Mouse (Mus musculus): ENCODE data around the gene Sf3a2. TPM values are rescaled to one million over a fixed set of nuclear protein-coding genes. Genes with fewer than 3 reads are reported as not detected.
"Not testable (repeated sequence)": the region's sequence is repeated elsewhere in the genome, so short reads cannot be mapped to it uniquely, and the experiment has no call there.

Sf3a2 gene
- polyA plus RNA-seq, 1 experiment from 2014 or later, result 92.6 TPM

- 60% methylated on average over 2 of the region's 2 CpGs for WGBS
- Histone ChIP-seq H3K4me2 (ENCODE audit: low read depth, low read length) (no peak overlapping the region), H3K27ac (replicated peaks; ENCODE audit: low read depth, low read length) (no peak overlapping the region), H3K9me3 (replicated peaks; ENCODE audit: control insufficient read depth, low read length) (no peaks in the 10 kb centered on the region), H3K36me3 (replicated peaks; ENCODE audit: control insufficient read depth, insufficient read depth, low read depth, low read length) (no peaks in the 10 kb centered on the region), H3K4me1 (ENCODE audit: control insufficient read depth, insufficient read depth, low read length) (no peaks in the 10 kb centered on the region), H3K27me3 (ENCODE audit: control insufficient read depth, insufficient read depth, low read length) (no peaks in the 10 kb centered on the region), H3K9ac (replicated peaks; ENCODE audit: low read length) (no peak overlapping the region), H3K4me3 (ENCODE audit: low read depth, low read length) (no peak overlapping the region)
- DNase-seq (ENCODE audit: low spot score) (no peak), ATAC-seq (replicated peaks; ENCODE audit: insufficient number of reproducible peaks, low FRiP score, low TSS enrichment, low read depth) (no peak)
Measured at GRCm38 (mm10) chr10:80817164-80817563, 19.2 kb downstream of the Sf3a2 start.

GRCm38 (mm10) chr10:80817955-80818354 is 20.0 kb downstream of the Sf3a2 start:
- H3K9ac ChIP-seq (replicated peaks; ENCODE audit: low read length); H3K9me3 ChIP-seq (replicated peaks; ENCODE audit: control insufficient read depth, low read length); H3K36me3 ChIP-seq (replicated peaks; ENCODE audit: control insufficient read depth, insufficient read depth, low read depth, low read length); ATAC-seq (replicated peaks; ENCODE audit: insufficient number of reproducible peaks, low FRiP score, low TSS enrichment, low read depth); H3K4me1 ChIP-seq (ENCODE audit: control insufficient read depth, insufficient read depth, low read length); H3K27me3 ChIP-seq (ENCODE audit: control insufficient read depth, insufficient read depth, low read length); H3K27ac ChIP-seq (replicated peaks; ENCODE audit: low read depth, low read length); H3K4me2 ChIP-seq (ENCODE audit: low read depth, low read length); H3K4me3 ChIP-seq (ENCODE audit: low read depth, low read length): not testable (repeated sequence)
- DNase-seq (ENCODE audit: low spot score), result peak; percentile 30
- WGBS, result 80% methylated on average over 7 of the region's 7 CpGs

GRCm38 (mm10) chr10:80818599-80819281 is 20.7 kb downstream of the Sf3a2 start:
- Histone ChIP-seq H3K4me3 (ENCODE audit: low read depth, low read length) (no peak overlapping the region), H3K36me3 (replicated peaks; ENCODE audit: control insufficient read depth, insufficient read depth, low read depth, low read length) (no peaks in the 10 kb centered on the region), H3K27me3 (ENCODE audit: control insufficient read depth, insufficient read depth, low read length) (no peaks in the 10 kb centered on the region), H3K9me3 (replicated peaks; ENCODE audit: control insufficient read depth, low read length) (no peaks in the 10 kb centered on the region), H3K27ac (replicated peaks; ENCODE audit: low read depth, low read length) (no peak overlapping the region), H3K4me1 (ENCODE audit: control insufficient read depth, insufficient read depth, low read length) (no peaks in the 10 kb centered on the region), H3K4me2 (ENCODE audit: low read depth, low read length) (no peak overlapping the region), H3K9ac (replicated peaks; ENCODE audit: low read length) (no peak overlapping the region)
- ATAC-seq (replicated peaks; ENCODE audit: insufficient number of reproducible peaks, low FRiP score, low TSS enrichment, low read depth) (no peak), DNase-seq (ENCODE audit: low spot score) (no peak)
- 55% methylated on average over 6 of the region's 6 CpGs for WGBS

GRCm38 (mm10) chr10:80819406-80819805 is 21.4 kb downstream of the Sf3a2 start:
- H3K36me3 ChIP-seq (replicated peaks; ENCODE audit: control insufficient read depth, insufficient read depth, low read depth, low read length), result no peaks in the 10 kb centered on the region
- no peak overlapping the region for H3K27ac ChIP-seq (replicated peaks; ENCODE audit: low read depth, low read length)
- DNase-seq (ENCODE audit: low spot score), result no peak
- no peak overlapping the region for H3K9ac ChIP-seq (replicated peaks; ENCODE audit: low read length)
- H3K4me1 ChIP-seq (ENCODE audit: control insufficient read depth, insufficient read depth, low read length), result no peaks in the 10 kb centered on the region
- no peaks in the 10 kb centered on the region for H3K9me3 ChIP-seq (replicated peaks; ENCODE audit: control insufficient read depth, low read length)
- H3K27me3 ChIP-seq (ENCODE audit: control insufficient read depth, insufficient read depth, low read length), result no peaks in the 10 kb centered on the region
- H3K4me3 ChIP-seq (ENCODE audit: low read depth, low read length), result no peak overlapping the region
- no peak for ATAC-seq (replicated peaks; ENCODE audit: insufficient number of reproducible peaks, low FRiP score, low TSS enrichment, low read depth)
- H3K4me2 ChIP-seq (ENCODE audit: low read depth, low read length), result no peak overlapping the region
- 53% methylated on average over 3 of the region's 3 CpGs for WGBS

GRCm38 (mm10) chr10:80821991-80822390 is 24.0 kb downstream of the Sf3a2 start:
- Histone ChIP-seq H3K4me1 (ENCODE audit: control insufficient read depth, insufficient read depth, low read length) (no peaks in the 10 kb centered on the region), H3K4me2 (ENCODE audit: low read depth, low read length) (no peak overlapping the region), H3K36me3 (replicated peaks; ENCODE audit: control insufficient read depth, insufficient read depth, low read depth, low read length) (no peaks in the 10 kb centered on the region), H3K4me3 (ENCODE audit: low read depth, low read length) (no peak overlapping the region), H3K9ac (replicated peaks; ENCODE audit: low read length) (no peak overlapping the region), H3K27me3 (ENCODE audit: control insufficient read depth, insufficient read depth, low read length) (no peaks in the 10 kb centered on the region), H3K27ac (replicated peaks; ENCODE audit: low read depth, low read length) (no peak overlapping the region), H3K9me3 (replicated peaks; ENCODE audit: control insufficient read depth, low read length) (no peaks in the 10 kb centered on the region)
- DNase-seq (ENCODE audit: low spot score) (peak; percentile 50), ATAC-seq (replicated peaks; ENCODE audit: insufficient number of reproducible peaks, low FRiP score, low TSS enrichment, low read depth) (no peak)
- WGBS, result 50% methylated on average over 2 of the region's 2 CpGs

- Histone ChIP-seq H3K9ac (replicated peaks; ENCODE audit: low read length) (no peak overlapping the region), H3K27ac (replicated peaks; ENCODE audit: low read depth, low read length) (no peak overlapping the region), H3K4me3 (ENCODE audit: low read depth, low read length) (no peak overlapping the region), H3K36me3 (replicated peaks; ENCODE audit: control insufficient read depth, insufficient read depth, low read depth, low read length) (no peaks in the 10 kb centered on the region), H3K4me1 (ENCODE audit: control insufficient read depth, insufficient read depth, low read length) (no peaks in the 10 kb centered on the region; the same call in 1 of the 2 replicates), H3K27me3 (ENCODE audit: control insufficient read depth, insufficient read depth, low read length) (no peaks in the 10 kb centered on the region), H3K9me3 (replicated peaks; ENCODE audit: control insufficient read depth, low read length) (no peaks in the 10 kb centered on the region), H3K4me2 (ENCODE audit: low read depth, low read length) (no peak overlapping the region)
- ATAC-seq (replicated peaks; ENCODE audit: insufficient number of reproducible peaks, low FRiP score, low TSS enrichment, low read depth) (no peak), DNase-seq (ENCODE audit: low spot score) (no peak)
- WGBS, result 85% methylated on average over 5 of the region's 5 CpGs
Measured at GRCm38 (mm10) chr10:80822528-80822927, 24.5 kb downstream of the Sf3a2 start.

- Histone ChIP-seq H3K4me3 (ENCODE audit: low read depth, low read length) (no peak overlapping the region), H3K4me2 (ENCODE audit: low read depth, low read length) (no peak overlapping the region), H3K9ac (replicated peaks; ENCODE audit: low read length) (no peak overlapping the region), H3K36me3 (replicated peaks; ENCODE audit: control insufficient read depth, insufficient read depth, low read depth, low read length) (no peaks in the 10 kb centered on the region), H3K27me3 (ENCODE audit: control insufficient read depth, insufficient read depth, low read length) (no peaks in the 10 kb centered on the region), H3K4me1 (ENCODE audit: control insufficient read depth, insufficient read depth, low read length) (peaks cover 2% of the 10 kb centered on the region; the same call in 1 of the 2 replicates), H3K9me3 (replicated peaks; ENCODE audit: control insufficient read depth, low read length) (no peaks in the 10 kb centered on the region), H3K27ac (replicated peaks; ENCODE audit: low read depth, low read length) (no peak overlapping the region)
- DNase-seq (ENCODE audit: low spot score) (no peak), ATAC-seq (replicated peaks; ENCODE audit: insufficient number of reproducible peaks, low FRiP score, low TSS enrichment, low read depth) (no peak)
- 88% methylated on average over 1 of the region's 1 CpGs for WGBS
Measured at GRCm38 (mm10) chr10:80823316-80823715, 25.3 kb downstream of the Sf3a2 start.

- Histone ChIP-seq H3K27me3 (ENCODE audit: control insufficient read depth, insufficient read depth, low read length) (no peaks in the 10 kb centered on the region), H3K27ac (replicated peaks; ENCODE audit: low read depth, low read length) (no peak overlapping the region), H3K9ac (replicated peaks; ENCODE audit: low read length) (no peak overlapping the region), H3K36me3 (replicated peaks; ENCODE audit: control insufficient read depth, insufficient read depth, low read depth, low read length) (no peaks in the 10 kb centered on the region), H3K4me2 (ENCODE audit: low read depth, low read length) (no peak overlapping the region), H3K9me3 (replicated peaks; ENCODE audit: control insufficient read depth, low read length) (no peaks in the 10 kb centered on the region), H3K4me3 (ENCODE audit: low read depth, low read length) (no peak overlapping the region), H3K4me1 (ENCODE audit: control insufficient read depth, insufficient read depth, low read length) (peaks cover 2% of the 10 kb centered on the region; the same call in 1 of the 2 replicates)
- DNase-seq (ENCODE audit: low spot score) (no peak), ATAC-seq (replicated peaks; ENCODE audit: insufficient number of reproducible peaks, low FRiP score, low TSS enrichment, low read depth) (no peak)
- 64% methylated on average over 8 of the region's 8 CpGs for WGBS
Measured at GRCm38 (mm10) chr10:80823847-80824643, 26.0 kb downstream of the Sf3a2 start.

All from embryonic facial prominence, embryonic 11.5 days (tissue).